Mouse (Mus musculus) heart, embryonic 13.5 days (tissue): ENCODE measurements around the gene Ppp1r9a. TPM values are rescaled to one million over a fixed set of nuclear protein-coding genes. Genes with fewer than 3 reads are reported as not detected.

Source experiments
- ATAC-seq: fragments of 200-750 bp; cut with Nextera tagmentation; 2 replicates; pipeline ENCODE4 v1.8.0; 2017; ENCODE audit warnings: moderate TSS enrichment; ENCODE audit not compliant: insufficient number of reproducible peaks, low FRiP score, low TSS enrichment; ENCODE audit errors: extremely low read depth
- H3K27ac ChIP-seq: fragments of 300-500 bp; sonication (generic); replicated peaks from 2 replicates; pipeline ENCODE4 v1.5.1; 2015; ENCODE audit warnings: moderate library complexity, mild to moderate bottlenecking, inconsistent platforms
- H3K27me3 ChIP-seq: fragments of 300-500 bp; sonication (generic); replicated peaks from 2 replicates; pipeline ENCODE4 v1.6.1; 2015; ENCODE audit warnings: mild to moderate bottlenecking, inconsistent platforms
- H3K36me3 ChIP-seq: fragments of 300-500 bp; sonication (generic); 2 replicates; pipeline ENCODE4 v1.6.1; 2015; ENCODE audit warnings: mild to moderate bottlenecking, inconsistent platforms
- H3K4me1 ChIP-seq: fragments of 300-500 bp; sonication (generic); 2 replicates; pipeline ENCODE4 v1.6.1; 2015; ENCODE audit warnings: inconsistent platforms
- H3K4me2 ChIP-seq: fragments of 300-500 bp; sonication (generic); 2 replicates; pipeline ENCODE4 v1.6.1; 2015; ENCODE audit warnings: inconsistent platforms, mild to moderate bottlenecking, moderate library complexity
- H3K4me3 ChIP-seq: fragments of 300-500 bp; sonication (generic); 2 replicates; pipeline ENCODE4 v1.5.1; 2015; ENCODE audit warnings: moderate library complexity, mild to moderate bottlenecking, inconsistent platforms
- H3K9ac ChIP-seq: fragments of 300-500 bp; sonication (generic); 2 replicates; pipeline ENCODE4 v1.6.1; 2015; ENCODE audit warnings: inconsistent platforms, mild to moderate bottlenecking, moderate library complexity
- H3K9me3 ChIP-seq: fragments of 300-500 bp; sonication (generic); 2 replicates; pipeline ENCODE4 v1.6.1; 2016; ENCODE audit warnings: inconsistent platforms
- WGBS: fragments of 180-500 bp; shearing (Covaris S2); methylation state at CpG from one replicate; pipeline ENCODE4 v1.1.7; 2015; ENCODE audit warnings: mixed read lengths; 5-methylcytosine and 5-hydroxymethylcytosine counted together
- polyA plus RNA-seq: library from polyadenylated mRNA; unstranded; fragments of >200 nt; fragmentation: Nextera tagmentation; extraction: Ambion mirVana; gene quantifications from 2 replicates; pipeline ENCODE4 v1.2.1, GENCODE M21; 2015

The Ppp1r9a gene
- polyA plus RNA-seq, 1 experiment from 2014 or later, result 13.1 TPM

- Histone ChIP-seq H3K27me3 (no peaks in the 10 kb centered on the region), H3K9me3 (no peaks in the 10 kb centered on the region), H3K4me3 (peak overlapping the region; percentile 58), H3K9ac (peak overlapping the region; percentile 76), H3K27ac (peak overlapping the region; percentile 54), H3K4me1 (peaks cover 30% of the 10 kb centered on the region), H3K4me2 (peak overlapping the region; percentile 72), H3K36me3 (peaks cover 10% of the 10 kb centered on the region)
- ATAC-seq, result no peak
- 6% methylated on average over 18 of the region's 18 CpGs for WGBS
Observed at GRCm38 (mm10) chr6:5109925-5110714, 207.4 kb downstream of the Ppp1r9a start.

GRCm38 (mm10) chr6:5110715-5111048 lies 208.0 kb downstream of the Ppp1r9a start:
- no peak for ATAC-seq
- H3K9me3 ChIP-seq, result no peaks in the 10 kb centered on the region
- peaks cover 30% of the 10 kb centered on the region for H3K4me1 ChIP-seq
- H3K4me2 ChIP-seq, result no peak overlapping the region
- H3K27ac ChIP-seq, result no peak overlapping the region
- no peak overlapping the region for H3K9ac ChIP-seq
- H3K36me3 ChIP-seq, result peaks cover 15% of the 10 kb centered on the region
- no peak overlapping the region for H3K4me3 ChIP-seq
- H3K27me3 ChIP-seq, result no peaks in the 10 kb centered on the region
- 27% methylated on average over 3 of the region's 3 CpGs for WGBS

GRCm38 (mm10) chr6:5113103-5113502 lies 210.4 kb downstream of the Ppp1r9a start:
- no peak overlapping the region for H3K9ac ChIP-seq
- H3K27me3 ChIP-seq, result no peaks in the 10 kb centered on the region
- H3K9me3 ChIP-seq, result no peaks in the 10 kb centered on the region
- peaks cover 23% of the 10 kb centered on the region for H3K4me1 ChIP-seq
- 44% methylated on average over 8 of the region's 8 CpGs for WGBS
- H3K4me3 ChIP-seq, result no peak overlapping the region
- peaks cover 30% of the 10 kb centered on the region for H3K36me3 ChIP-seq
- no peak overlapping the region for H3K27ac ChIP-seq
- H3K4me2 ChIP-seq, result no peak overlapping the region
- no peak for ATAC-seq

- Histone ChIP-seq H3K9ac (no peak overlapping the region), H3K4me3 (no peak overlapping the region), H3K27ac (no peak overlapping the region), H3K27me3 (no peaks in the 10 kb centered on the region), H3K4me1 (peaks cover 16% of the 10 kb centered on the region), H3K9me3 (no peaks in the 10 kb centered on the region), H3K4me2 (no peak overlapping the region), H3K36me3 (peaks cover 30% of the 10 kb centered on the region)
- 57% methylated on average over 5 of the region's 5 CpGs for WGBS
- ATAC-seq, result no peak
Observed at GRCm38 (mm10) chr6:5113734-5114133, 211.0 kb downstream of the Ppp1r9a start.

- no peak overlapping the region for H3K4me3 ChIP-seq
- H3K4me1 ChIP-seq, result peaks cover 11% of the 10 kb centered on the region
- H3K36me3 ChIP-seq, result peaks cover 35% of the 10 kb centered on the region
- no peak overlapping the region for H3K9ac ChIP-seq
- no peaks in the 10 kb centered on the region for H3K27me3 ChIP-seq
- no peak overlapping the region for H3K4me2 ChIP-seq
- no peak overlapping the region for H3K27ac ChIP-seq
- H3K9me3 ChIP-seq, result no peaks in the 10 kb centered on the region
- WGBS, result 87% methylated on average over 7 of the region's 7 CpGs
- ATAC-seq, result no peak
Observed at GRCm38 (mm10) chr6:5114857-5115256, 212.1 kb downstream of the Ppp1r9a start.

GRCm38 (mm10) chr6:5119181-5119910 lies 216.6 kb downstream of the Ppp1r9a start:
- no peak overlapping the region for H3K4me2 ChIP-seq
- H3K27me3 ChIP-seq, result no peaks in the 10 kb centered on the region
- no peak overlapping the region for H3K27ac ChIP-seq
- no peak overlapping the region for H3K4me3 ChIP-seq
- no peaks in the 10 kb centered on the region for H3K9me3 ChIP-seq
- 85% methylated on average over 15 of the region's 15 CpGs for WGBS
- H3K9ac ChIP-seq, result no peak overlapping the region
- peaks cover 7% of the 10 kb centered on the region; the same call in 1 of the 2 replicates for H3K4me1 ChIP-seq
- H3K36me3 ChIP-seq, result peaks cover 38% of the 10 kb centered on the region
- ATAC-seq, result no peak

- H3K36me3 ChIP-seq, result peaks cover 32% of the 10 kb centered on the region
- no peaks in the 10 kb centered on the region for H3K27me3 ChIP-seq
- 55% methylated on average over 3 of the region's 3 CpGs for WGBS
- H3K9me3 ChIP-seq, result no peaks in the 10 kb centered on the region
- no peak overlapping the region for H3K9ac ChIP-seq
- no peak overlapping the region for H3K4me3 ChIP-seq
- ATAC-seq, result no peak
- H3K27ac ChIP-seq, result no peak overlapping the region; the same call in 1 of the 2 replicates
- H3K4me2 ChIP-seq, result no peak overlapping the region
- H3K4me1 ChIP-seq, result peaks cover 7% of the 10 kb centered on the region; the same call in 1 of the 2 replicates
Observed at GRCm38 (mm10) chr6:5120229-5120628, 217.5 kb downstream of the Ppp1r9a start.

- no peak overlapping the region for H3K4me3 ChIP-seq
- no peak overlapping the region for H3K4me2 ChIP-seq
- no peaks in the 10 kb centered on the region for H3K4me1 ChIP-seq
- peaks cover 1% of the 10 kb centered on the region; the same call in 1 of the 2 replicates for H3K36me3 ChIP-seq
- no peaks in the 10 kb centered on the region for H3K27me3 ChIP-seq
- WGBS, result 82% methylated on average over 14 of the region's 14 CpGs
- no peak for ATAC-seq
- H3K9me3 ChIP-seq, result no peaks in the 10 kb centered on the region
- no peak overlapping the region for H3K27ac ChIP-seq
- H3K9ac ChIP-seq, result no peak overlapping the region
Observed at GRCm38 (mm10) chr6:5129364-5130093, 226.8 kb downstream of the Ppp1r9a start.

GRCm38 (mm10) chr6:5134986-5135385 lies 232.3 kb downstream of the Ppp1r9a start:
- peaks cover 14% of the 10 kb centered on the region; the same call in 1 of the 2 replicates for H3K36me3 ChIP-seq
- H3K4me2 ChIP-seq, result no peak overlapping the region
- no peaks in the 10 kb centered on the region for H3K27me3 ChIP-seq
- H3K4me1 ChIP-seq, result no peaks in the 10 kb centered on the region
- no peak for ATAC-seq
- 65% methylated on average over 6 of the region's 6 CpGs for WGBS
- H3K27ac ChIP-seq, result no peak overlapping the region
- H3K9me3 ChIP-seq, result no peaks in the 10 kb centered on the region
- no peak overlapping the region for H3K4me3 ChIP-seq
- no peak overlapping the region for H3K9ac ChIP-seq

- no peaks in the 10 kb centered on the region for H3K4me1 ChIP-seq
- H3K4me3 ChIP-seq, result no peak overlapping the region
- 80% methylated on average over 6 of the region's 6 CpGs for WGBS
- H3K36me3 ChIP-seq, result peaks cover 14% of the 10 kb centered on the region; the same call in 1 of the 2 replicates
- H3K9me3 ChIP-seq, result no peaks in the 10 kb centered on the region
- ATAC-seq, result no peak
- no peak overlapping the region for H3K9ac ChIP-seq
- H3K4me2 ChIP-seq, result no peak overlapping the region
- H3K27me3 ChIP-seq, result no peaks in the 10 kb centered on the region
- no peak overlapping the region for H3K27ac ChIP-seq
Observed at GRCm38 (mm10) chr6:5136046-5136445, 233.3 kb downstream of the Ppp1r9a start.
